Comparison of ENCODE assay signal across 10 mouse cellular contexts in genomic region chr4:45520375-45520774, GRCm38 (mm10). TPM values are rescaled to one million over a fixed set of nuclear protein-coding genes. Genes with fewer than 3 reads are reported as not detected.
DNase-seq lines count a peak whose midpoint lies in the region; ATAC-seq and TF ChIP-seq lines count a peak whose summit lies in the region.
"Had no signal": no experiment of that assay in that cellular context is flagged by ENCODE, and none has a peak within 500 bp of the region (broad histone marks: within the 10 kb centered on the region; RNA-seq: fewer than 3 reads in every experiment).

No protein-coding gene starts in this region.

- TF ChIP-seq POLR2A in kidney, adult 2 months (IDR thresholded peaks at IDR 0.05; ENCODE audit: low read depth, low read length): no peak

- H3K4me1 ChIP-seq in brown adipose tissue, adult 24 weeks (ENCODE audit: control insufficient read depth, insufficient read depth, insufficient read length, low read length): peaks cover 63% of the 10 kb centered on the region
- peaks cover 78% of the 10 kb centered on the region for H3K4me1 ChIP-seq in kidney, adult 2 months (ENCODE audit: control insufficient read depth, insufficient read depth, low read length)
- H3K4me1 ChIP-seq in liver, embryonic 13.5 days (replicated peaks): peaks cover 92% of the 10 kb centered on the region

- no peak for TF ChIP-seq CTCF in kidney, adult 2 months (conservative IDR thresholded peaks at IDR 0.05; ENCODE audit: insufficient read depth, insufficient read length, low read depth, low read length)
- no peak for TF ChIP-seq CTCF in left cerebral cortex, adult 2 months (IDR thresholded peaks at IDR 0.05)

- intact Hi-C loops in left cerebral cortex, adult 2 months (cut with DNase I): no loop called here

- H3K27ac ChIP-seq in brown adipose tissue, adult 24 weeks (replicated peaks; ENCODE audit: low read depth, low read length): peak overlapping the region; percentile 76
- peak overlapping the region; percentile 99 for H3K27ac ChIP-seq in kidney, adult 2 months (ENCODE audit: insufficient read depth, low read depth, low read length)
- peak overlapping the region; percentile 92 for H3K27ac ChIP-seq in liver, embryonic 13.5 days
- no peak overlapping the region for H3K27ac ChIP-seq in left cerebral cortex, adult 2 months
- H3K27ac ChIP-seq: hindbrain, embryonic 12.5 days had no signal

- peak; percentile 94 for DNase-seq in heart, adult 11 months
- DNase-seq in heart, postnatal 4 days: no peak
- peak; percentile 90 for DNase-seq in kidney, adult 2 months
- no peak for DNase-seq in liver, embryonic 13.5 days
- no peak for DNase-seq in thymus, postnatal 10 days (ENCODE audit: low spot score in 2 of 2)
- DNase-seq in left cerebral cortex, adult 2 months (ENCODE audit: extremely low spot score in 1 of 2, low spot score in 2 of 2): no peak
- no peak for DNase-seq in urinary bladder, postnatal 36 days (ENCODE audit: low spot score in 2 of 2)

- ATAC-seq in liver, embryonic 13.5 days (ENCODE audit: low read depth): no peak

- no peaks in the 10 kb centered on the region for H3K9me3 ChIP-seq in liver, embryonic 13.5 days (replicated peaks)
- H3K9me3 ChIP-seq: hindbrain, embryonic 12.5 days had no signal

- H3K27me3 ChIP-seq in kidney, adult 2 months (replicated peaks; ENCODE audit: control insufficient read depth, insufficient read depth, low read length): no peaks in the 10 kb centered on the region
- no peaks in the 10 kb centered on the region for H3K27me3 ChIP-seq in liver, embryonic 13.5 days

- H3K36me3 ChIP-seq in kidney, adult 2 months (ENCODE audit: control insufficient read depth, insufficient read depth, low read length): no peaks in the 10 kb centered on the region
- peaks cover 27% of the 10 kb centered on the region for H3K36me3 ChIP-seq in liver, embryonic 13.5 days
- H3K36me3 ChIP-seq: hindbrain, embryonic 12.5 days had no signal

- peak overlapping the region; percentile 19 for H3K4me3 ChIP-seq in brown adipose tissue, adult 24 weeks (ENCODE audit: insufficient read depth, low read depth, low read length)
- peak overlapping the region; percentile 32 for H3K4me3 ChIP-seq in kidney, adult 2 months (ENCODE audit: insufficient read depth, low read depth, low read length)
- H3K4me3 ChIP-seq in liver, embryonic 13.5 days (replicated peaks): no peak overlapping the region
- no peak overlapping the region for H3K4me3 ChIP-seq in left cerebral cortex, adult 2 months
- H3K4me3 ChIP-seq: hindbrain, embryonic 12.5 days; myocyte had no signal

- H3K4me2 ChIP-seq in liver, embryonic 13.5 days: peak overlapping the region; percentile 69; the same call in 1 of the 2 replicates
- H3K4me2 ChIP-seq: hindbrain, embryonic 12.5 days had no signal

- peak overlapping the region; percentile 44 for H3K9ac ChIP-seq in liver, embryonic 13.5 days
- H3K9ac ChIP-seq: hindbrain, embryonic 12.5 days had no signal

- 7% methylated on average over 8 of the region's 8 CpGs for WGBS in kidney, adult 2 months
- 44% methylated on average over 8 of the region's 8 CpGs for WGBS in liver, embryonic 13.5 days (ENCODE audit: insufficient replicate concordance)

RNA-seq across cellular contexts. Expression of gene Shb, which starts 11.9 kb away (rescaled TPM):
- 10 to 100 TPM; 69.3 to 70.9 TPM for total RNA-seq in heart, postnatal 4 days (2021)
- 17.1 and 23.1 TPM in 2 replicates for polyA plus RNA-seq in brown adipose tissue, adult 24 weeks (2012; ENCODE audit: insufficient read depth, insufficient read length, missing spikeins)
- 57.1 and 59.4 TPM in 2 replicates for polyA plus RNA-seq in kidney, adult 2 months (2012; rRNA removed)
- polyA plus RNA-seq in liver, embryonic 13.5 days (2015; fragmentation: Nextera tagmentation; extraction: Ambion mirVana): 2.3 and 3.0 TPM in 2 replicates
- 10 to 100 TPM; 11.0 to 11.6 TPM for total RNA-seq in left cerebral cortex, adult 2 months (2021)

Comparison
In these comparisons a context has a peak if more than half of its experiments do, and no peak if none do; other contexts are left out.
1. DNase-seq: peak in heart, adult 11 months (single experiment) and kidney, adult 2 months (single experiment); none in heart, postnatal 4 days (single experiment), liver, embryonic 13.5 days (single experiment), thymus, postnatal 10 days (0 of 2), left cerebral cortex, adult 2 months (0 of 2) and urinary bladder, postnatal 36 days (0 of 2).
2. H3K4me3 ChIP-seq: peak in brown adipose tissue, adult 24 weeks (single experiment) and kidney, adult 2 months (single experiment); none in liver, embryonic 13.5 days (single experiment) and left cerebral cortex, adult 2 months (single experiment).